Mouse (Mus musculus): ENCODE results near the gene Nfya. TPM values are rescaled to one million over a fixed set of nuclear protein-coding genes. Genes with fewer than 3 reads are reported as not detected.

Gene Nfya
- polyA plus RNA-seq (2015; fragmentation: Nextera tagmentation; extraction: Ambion mirVana), result 8.9 and 10.5 TPM in 2 replicates

DNA sequence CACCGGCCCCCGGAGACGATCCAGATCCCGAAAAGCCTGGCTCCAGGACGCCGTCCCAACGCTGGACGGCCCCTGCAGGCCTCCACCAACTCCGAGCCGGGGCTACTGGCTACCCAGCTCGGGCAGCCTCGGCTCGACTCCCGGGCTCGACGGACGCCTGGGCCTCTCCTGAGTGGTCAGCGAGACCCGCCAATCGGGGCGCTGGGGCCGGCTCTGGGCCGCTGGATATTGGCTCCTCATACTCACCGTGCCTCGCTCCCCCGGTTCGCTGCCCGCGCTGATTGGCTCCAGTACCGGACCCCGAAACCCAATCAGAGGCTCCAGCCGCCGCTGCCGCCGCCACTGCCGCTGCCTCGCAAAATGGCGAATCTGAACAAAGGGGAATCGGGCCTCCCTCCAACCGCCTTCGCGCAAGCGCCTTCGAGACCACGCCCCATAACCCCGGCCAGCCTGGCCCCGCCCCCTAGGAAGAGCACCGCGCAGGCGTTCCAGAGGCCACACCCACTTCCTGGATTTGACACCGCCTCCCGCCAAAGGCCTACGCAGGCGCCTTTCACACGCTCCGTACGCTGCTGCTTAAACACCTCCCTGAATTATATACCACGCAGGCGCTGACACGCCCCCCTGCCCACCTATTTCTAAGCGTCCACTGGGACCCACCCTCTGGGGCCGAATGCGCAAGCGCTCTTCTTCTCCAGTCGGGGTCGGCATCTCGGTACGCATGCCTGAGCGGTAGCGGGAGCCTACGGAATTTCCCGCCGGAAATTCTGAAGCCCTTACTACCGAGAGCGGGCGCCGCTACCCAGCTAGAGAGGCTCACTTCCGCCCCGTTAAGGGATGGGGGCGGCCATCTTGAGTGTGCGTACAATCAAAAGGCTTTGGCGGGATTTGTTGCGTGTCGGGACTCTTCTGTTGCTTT lies at the start of gene Nfya, which contains the start of gene Oard1:
Gene Nfya (minus strand): TSS at position 527 of the 919 bp plus-strand sequence.
Gene Oard1 (plus strand): TSS at position 635 of the 919 bp plus-strand sequence.
- Histone ChIP-seq H3K9ac (peak within 1 kb of the TSS; percentile 83), H3K27me3 (no peaks in the 10 kb centered on the region), H3K27ac (peak within 1 kb of the TSS; percentile 98), H3K4me2 (peak within 1 kb of the TSS; percentile 84), H3K9me3 (replicated peaks) (no peaks in the 10 kb centered on the region), H3K4me1 (replicated peaks) (peaks cover 30% of the 10 kb centered on the region), H3K4me3 (peak within 1 kb of the TSS; percentile 66), H3K36me3 (peaks cover 10% of the 10 kb centered on the region; the same call in 1 of the 2 replicates)
- ATAC-seq (replicated peaks; ENCODE audit: insufficient number of reproducible peaks, insufficient read depth, low FRiP score, low read depth), result peak; percentile 97
- under 1% methylated on average over 84 of the region's 84 CpGs for WGBS

DNA sequence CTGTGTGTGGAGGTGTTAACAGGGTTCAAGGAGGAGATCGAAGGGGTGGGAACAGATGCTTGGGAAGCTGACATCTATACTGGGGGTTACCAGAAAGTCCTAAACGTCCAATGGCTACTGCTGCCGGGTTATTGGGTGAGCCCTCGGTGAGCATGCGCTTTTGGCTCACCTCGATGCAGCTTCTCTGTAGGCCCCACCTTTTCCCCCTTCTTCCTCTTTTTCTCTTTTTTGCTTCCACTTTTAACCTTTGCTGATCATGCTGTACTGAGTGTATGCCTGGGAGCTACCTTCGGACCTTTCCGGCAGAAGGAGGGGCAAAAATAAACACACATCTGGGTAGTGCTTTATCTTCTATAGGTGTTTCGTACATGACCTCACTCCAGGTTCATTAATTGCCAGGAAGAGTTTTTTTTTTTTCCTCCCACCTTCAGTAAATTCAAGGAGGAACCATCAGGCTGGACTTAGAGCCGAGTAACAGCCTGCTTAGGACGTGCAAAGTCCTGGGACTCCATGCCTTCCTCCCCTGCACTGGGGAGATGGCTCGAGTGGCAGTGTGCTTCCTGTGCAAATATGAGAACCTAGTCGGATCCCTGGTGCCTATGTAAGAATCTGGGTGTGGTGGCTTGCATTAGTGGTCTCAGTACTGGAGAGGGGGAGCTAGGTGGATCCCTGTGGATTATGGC lies 48.4 kb upstream of the Nfya start:
- Histone ChIP-seq H3K4me1 (replicated peaks) (no peaks in the 10 kb centered on the region), H3K4me3 (no peak overlapping the region), H3K36me3 (no peaks in the 10 kb centered on the region), H3K9me3 (replicated peaks) (no peaks in the 10 kb centered on the region), H3K4me2 (no peak overlapping the region), H3K27me3 (no peaks in the 10 kb centered on the region), H3K27ac (no peak overlapping the region), H3K9ac (no peak overlapping the region)
- no peak for ATAC-seq (replicated peaks; ENCODE audit: insufficient number of reproducible peaks, insufficient read depth, low FRiP score, low read depth)
- WGBS, result 65% methylated on average over 13 of the region's 13 CpGs

DNA sequence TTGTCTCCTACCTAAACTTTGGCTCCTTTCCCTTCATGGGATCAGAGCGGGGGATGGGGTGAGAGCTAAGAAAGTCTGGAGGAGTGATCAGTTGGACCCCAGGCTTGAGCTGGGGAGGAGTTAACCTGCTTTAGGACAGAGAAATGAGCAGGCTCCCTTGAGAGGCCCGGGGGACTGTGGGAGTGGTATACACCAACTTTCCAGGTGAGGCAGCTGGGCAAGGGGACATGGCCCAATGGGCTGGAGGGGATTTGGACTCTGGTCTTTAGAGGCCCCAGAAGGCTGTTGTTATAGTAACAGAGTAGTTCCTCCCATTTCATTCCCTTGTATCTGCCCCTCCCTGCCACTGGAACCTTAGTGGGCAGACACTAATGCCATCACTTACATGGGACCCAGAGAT lies 46.2 kb upstream of the Nfya start:
- 84% methylated on average over 2 of the region's 2 CpGs for WGBS
- Histone ChIP-seq H3K9me3 (replicated peaks) (no peaks in the 10 kb centered on the region), H3K36me3 (no peaks in the 10 kb centered on the region), H3K27ac (no peak overlapping the region), H3K4me2 (no peak overlapping the region), H3K4me1 (replicated peaks) (no peaks in the 10 kb centered on the region), H3K9ac (no peak overlapping the region), H3K4me3 (no peak overlapping the region), H3K27me3 (no peaks in the 10 kb centered on the region)
- ATAC-seq (replicated peaks; ENCODE audit: insufficient number of reproducible peaks, insufficient read depth, low FRiP score, low read depth), result no peak

DNA sequence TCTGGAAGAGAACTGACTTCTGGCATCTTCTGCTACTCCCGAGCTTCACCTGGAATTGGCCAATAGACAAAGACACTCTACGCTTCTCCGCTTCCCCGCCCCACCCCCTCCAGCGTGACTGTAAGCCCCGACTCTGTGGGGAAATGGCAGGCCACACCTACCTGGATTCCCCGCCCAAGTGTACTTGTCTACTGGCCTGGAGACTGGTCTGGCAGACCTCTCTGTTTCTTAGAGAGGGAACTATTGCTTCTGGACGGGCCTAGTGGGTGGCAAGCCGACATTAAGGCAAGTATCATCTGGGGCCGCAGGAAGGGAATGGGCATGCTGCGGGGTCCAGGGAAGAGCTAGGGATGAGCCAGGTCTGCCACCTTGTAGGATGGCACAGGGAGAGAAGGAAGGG lies 45.0 kb upstream of the Nfya start, which contains the start of gene Unc5cl:
Gene Unc5cl (plus strand): TSS at position 214 of the 400 bp plus-strand sequence.
- no peaks in the 10 kb centered on the region for H3K4me1 ChIP-seq (replicated peaks)
- H3K9ac ChIP-seq, result no peak within 1 kb of the TSS
- no peak within 1 kb of the TSS for H3K27ac ChIP-seq
- H3K9me3 ChIP-seq (replicated peaks), result no peaks in the 10 kb centered on the region
- H3K4me2 ChIP-seq, result peak within 1 kb of the TSS; percentile 17
- ATAC-seq (replicated peaks; ENCODE audit: insufficient number of reproducible peaks, insufficient read depth, low FRiP score, low read depth), result no peak
- WGBS, result 50% methylated on average over 11 of the region's 11 CpGs
- no peak within 1 kb of the TSS for H3K4me3 ChIP-seq
- no peaks in the 10 kb centered on the region for H3K36me3 ChIP-seq
- no peaks in the 10 kb centered on the region for H3K27me3 ChIP-seq

DNA sequence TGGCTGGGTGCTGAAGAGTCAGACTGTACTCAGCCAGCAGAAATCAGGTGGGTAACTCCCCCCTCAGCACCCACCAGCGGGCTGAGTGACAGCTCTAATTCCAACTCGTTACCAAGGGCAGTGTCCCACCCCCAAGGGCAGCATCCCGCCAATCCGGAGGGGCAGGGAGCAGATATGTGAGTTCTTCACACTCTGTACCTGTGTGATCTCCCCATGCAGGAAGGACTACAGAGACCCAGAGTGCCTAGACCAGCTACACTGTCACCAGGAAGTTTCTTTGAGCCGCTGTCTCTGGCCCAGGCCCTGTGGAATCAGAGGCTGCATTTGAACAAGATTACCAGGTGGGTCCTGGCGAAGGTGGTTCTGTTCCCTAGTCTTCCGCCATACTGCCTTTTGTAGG lies 44.5 kb upstream of the Nfya start:
- Histone ChIP-seq H3K4me3 (no peak overlapping the region), H3K27me3 (no peaks in the 10 kb centered on the region), H3K4me1 (replicated peaks) (no peaks in the 10 kb centered on the region), H3K36me3 (no peaks in the 10 kb centered on the region), H3K27ac (no peak overlapping the region), H3K9ac (no peak overlapping the region), H3K4me2 (peak overlapping the region; percentile 17), H3K9me3 (replicated peaks) (no peaks in the 10 kb centered on the region)
- no peak for ATAC-seq (replicated peaks; ENCODE audit: insufficient number of reproducible peaks, insufficient read depth, low FRiP score, low read depth)
- WGBS, result 49% methylated on average over 7 of the region's 7 CpGs

DNA sequence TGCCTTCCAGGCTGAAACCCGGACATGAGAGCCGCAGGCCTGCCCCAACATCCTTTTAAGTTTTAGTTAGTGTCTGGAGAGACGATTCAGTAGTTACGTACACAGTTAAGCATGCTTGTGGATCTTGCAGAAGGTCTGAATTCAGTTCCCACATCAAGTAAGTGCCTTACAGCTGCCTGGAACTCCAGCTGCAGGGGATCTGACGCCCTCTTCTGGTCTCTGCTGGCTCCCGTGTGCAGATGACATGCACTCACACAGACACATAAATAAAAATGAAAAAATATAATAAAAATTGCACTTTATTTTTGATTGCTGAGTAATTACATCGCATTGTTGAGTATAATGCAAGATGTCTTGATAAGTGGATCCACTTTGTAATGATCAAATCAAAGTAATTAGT lies 43.8 kb upstream of the Nfya start:
- WGBS, result 79% methylated on average over 7 of the region's 7 CpGs

DNA sequence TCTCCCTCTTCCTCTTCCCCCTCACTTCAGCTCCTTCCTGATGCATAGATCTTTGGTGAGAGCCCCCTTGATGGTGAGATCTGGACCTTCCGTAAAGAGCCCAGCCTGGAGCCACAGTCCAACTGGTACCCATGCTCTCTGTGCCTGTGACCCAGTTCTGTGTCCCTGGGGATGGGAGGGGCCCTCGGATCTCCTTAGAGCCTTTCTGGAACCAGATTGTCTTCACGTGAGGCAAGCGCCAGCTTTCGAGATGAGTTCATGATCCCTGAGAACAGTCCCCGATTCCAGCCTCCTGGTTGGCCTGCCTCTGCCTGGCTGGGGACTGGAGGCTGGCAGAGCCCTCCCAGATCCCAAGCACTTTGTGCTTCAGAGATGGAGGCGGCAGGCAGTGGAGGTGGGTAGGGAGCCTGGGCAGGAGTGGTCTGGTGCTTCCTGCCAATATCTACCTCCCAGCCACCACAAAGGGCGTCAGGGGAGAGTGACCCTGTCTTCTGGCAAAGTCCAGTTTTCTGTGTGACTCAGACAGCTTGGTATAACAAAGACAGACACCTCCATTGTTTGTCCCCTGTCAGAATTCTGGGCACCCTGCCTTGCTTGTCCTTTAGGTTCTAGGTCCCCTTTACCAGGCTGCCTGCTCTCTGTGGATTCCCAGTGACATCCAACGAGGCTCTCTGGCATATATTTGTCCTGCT lies 42.2 kb upstream of the Nfya start:
- H3K4me1 ChIP-seq (replicated peaks), result no peaks in the 10 kb centered on the region
- no peaks in the 10 kb centered on the region for H3K27me3 ChIP-seq
- H3K9ac ChIP-seq, result no peak overlapping the region
- no peaks in the 10 kb centered on the region for H3K9me3 ChIP-seq (replicated peaks)
- WGBS, result 53% methylated on average over 9 of the region's 9 CpGs
- ATAC-seq (replicated peaks; ENCODE audit: insufficient number of reproducible peaks, insufficient read depth, low FRiP score, low read depth), result no peak
- H3K4me3 ChIP-seq, result no peak overlapping the region
- no peak overlapping the region for H3K4me2 ChIP-seq
- no peaks in the 10 kb centered on the region for H3K36me3 ChIP-seq
- H3K27ac ChIP-seq, result no peak overlapping the region

More for the DNA sequence above, 43.8 kb upstream of the Nfya start:
- no peak overlapping the region for H3K9ac ChIP-seq
- no peaks in the 10 kb centered on the region for H3K27me3 ChIP-seq
- no peak overlapping the region for H3K27ac ChIP-seq
- H3K4me3 ChIP-seq, result no peak overlapping the region
- no peak overlapping the region for H3K4me2 ChIP-seq
- no peak for ATAC-seq (replicated peaks; ENCODE audit: insufficient number of reproducible peaks, insufficient read depth, low FRiP score, low read depth)
- no peaks in the 10 kb centered on the region for H3K4me1 ChIP-seq (replicated peaks)
- H3K36me3 ChIP-seq, result no peaks in the 10 kb centered on the region
- H3K9me3 ChIP-seq (replicated peaks), result no peaks in the 10 kb centered on the region

DNA sequence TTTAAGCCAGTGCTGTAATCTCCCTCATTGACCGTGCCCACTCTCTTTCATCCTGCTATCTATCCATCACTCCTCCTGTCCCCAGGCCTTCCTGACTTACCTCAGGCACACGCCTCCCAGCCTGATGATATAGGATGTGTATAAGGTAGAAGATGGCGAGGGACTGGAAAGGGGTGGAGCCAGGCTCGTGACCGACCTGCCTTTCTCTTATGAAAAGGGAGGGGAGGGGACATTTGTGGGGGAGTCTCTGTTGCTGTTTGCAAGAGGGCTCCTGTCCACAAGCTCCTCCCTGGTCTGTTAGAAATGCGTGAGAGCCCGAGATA lies 41.6 kb upstream of the Nfya start, which contains the start of gene Tspo2:
Gene Tspo2 (minus strand): TSS at position 170 of the 323 bp plus-strand sequence.
- Histone ChIP-seq H3K9ac (no peak within 1 kb of the TSS), H3K36me3 (no peaks in the 10 kb centered on the region), H3K27ac (no peak within 1 kb of the TSS), H3K4me3 (no peak within 1 kb of the TSS), H3K4me2 (no peak within 1 kb of the TSS), H3K27me3 (no peaks in the 10 kb centered on the region), H3K4me1 (replicated peaks) (no peaks in the 10 kb centered on the region), H3K9me3 (replicated peaks) (no peaks in the 10 kb centered on the region)
- ATAC-seq (replicated peaks; ENCODE audit: insufficient number of reproducible peaks, insufficient read depth, low FRiP score, low read depth), result 0 out of 2 replicates have a peak, but pooled peaks have one; percentile 26
- WGBS, result 53% methylated on average over 7 of the region's 7 CpGs

DNA sequence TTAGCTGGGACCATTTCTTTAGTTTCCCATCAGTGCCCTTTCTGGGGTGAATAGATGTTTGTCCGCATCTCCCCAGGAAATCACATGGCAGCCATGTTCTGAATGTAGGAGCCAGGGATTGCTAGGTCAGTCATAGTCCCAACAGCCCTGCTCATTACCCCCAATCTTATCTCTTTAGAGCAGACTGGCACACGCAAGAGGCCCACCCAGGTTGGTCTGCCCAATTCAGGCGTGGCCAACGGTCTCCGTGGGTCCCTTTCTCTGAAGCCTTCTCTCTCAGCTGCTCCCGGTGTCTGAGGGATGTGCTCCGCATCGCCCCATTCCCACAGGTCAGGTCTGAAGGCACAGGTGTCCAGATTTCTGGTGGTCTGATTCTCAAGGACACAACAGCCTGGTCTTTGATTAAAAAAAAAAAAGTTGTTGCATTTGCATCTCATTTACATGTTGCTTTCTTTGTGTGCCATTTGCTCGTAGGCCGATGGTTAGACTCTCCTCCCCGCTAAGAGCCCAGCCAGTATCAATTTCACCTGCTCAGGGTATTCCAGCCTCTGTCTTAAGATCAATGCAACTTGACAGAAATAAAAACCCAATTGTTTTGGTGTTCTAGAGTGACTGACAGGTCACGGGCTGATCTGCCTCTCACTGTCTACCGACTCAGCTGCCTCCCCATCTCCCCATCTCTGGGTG lies 41.1 kb upstream of the Nfya start:
- Histone ChIP-seq H3K27ac (no peak overlapping the region), H3K4me1 (replicated peaks) (no peaks in the 10 kb centered on the region), H3K9me3 (replicated peaks) (no peaks in the 10 kb centered on the region), H3K36me3 (no peaks in the 10 kb centered on the region), H3K9ac (no peak overlapping the region), H3K4me3 (no peak overlapping the region), H3K27me3 (no peaks in the 10 kb centered on the region), H3K4me2 (no peak overlapping the region)
- WGBS, result 78% methylated on average over 13 of the region's 13 CpGs
- ATAC-seq (replicated peaks; ENCODE audit: insufficient number of reproducible peaks, insufficient read depth, low FRiP score, low read depth), result no peak

DNA sequence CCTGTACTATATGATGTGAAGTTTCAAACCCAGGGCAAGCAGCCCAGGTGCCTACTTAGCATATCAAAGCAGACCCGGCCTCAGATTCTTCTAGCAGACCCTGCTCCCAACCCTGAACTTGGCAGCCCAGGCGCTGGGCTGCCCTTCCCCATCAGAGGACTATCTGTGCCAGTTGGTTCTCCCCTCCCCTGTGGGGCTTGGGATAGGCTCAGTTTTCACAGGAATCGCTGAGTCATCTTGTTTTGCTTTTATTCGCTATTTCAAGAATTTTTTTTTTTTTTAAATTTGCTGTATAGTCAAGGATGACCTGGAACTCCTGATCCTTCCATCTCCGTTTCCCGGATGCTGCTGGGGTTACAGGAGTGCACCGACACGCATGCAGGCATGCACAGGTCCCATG lies 38.0 kb upstream of the Nfya start:
- Histone ChIP-seq H3K27ac (no peak overlapping the region), H3K4me1 (replicated peaks) (no peaks in the 10 kb centered on the region), H3K9ac (no peak overlapping the region), H3K4me3 (no peak overlapping the region), H3K9me3 (replicated peaks) (no peaks in the 10 kb centered on the region), H3K4me2 (no peak overlapping the region), H3K36me3 (no peaks in the 10 kb centered on the region), H3K27me3 (no peaks in the 10 kb centered on the region)
- no peak for ATAC-seq (replicated peaks; ENCODE audit: insufficient number of reproducible peaks, insufficient read depth, low FRiP score, low read depth)
- 71% methylated on average over 8 of the region's 8 CpGs for WGBS
